Mouse (Mus musculus): ENCODE measurements around the gene Fam107b. TPM values are rescaled to one million over a fixed set of nuclear protein-coding genes. Genes with fewer than 3 reads are reported as not detected.

Fam107b gene
- polyA plus RNA-seq, 1 experiment from 2014 or later: 39.3 TPM

DNA sequence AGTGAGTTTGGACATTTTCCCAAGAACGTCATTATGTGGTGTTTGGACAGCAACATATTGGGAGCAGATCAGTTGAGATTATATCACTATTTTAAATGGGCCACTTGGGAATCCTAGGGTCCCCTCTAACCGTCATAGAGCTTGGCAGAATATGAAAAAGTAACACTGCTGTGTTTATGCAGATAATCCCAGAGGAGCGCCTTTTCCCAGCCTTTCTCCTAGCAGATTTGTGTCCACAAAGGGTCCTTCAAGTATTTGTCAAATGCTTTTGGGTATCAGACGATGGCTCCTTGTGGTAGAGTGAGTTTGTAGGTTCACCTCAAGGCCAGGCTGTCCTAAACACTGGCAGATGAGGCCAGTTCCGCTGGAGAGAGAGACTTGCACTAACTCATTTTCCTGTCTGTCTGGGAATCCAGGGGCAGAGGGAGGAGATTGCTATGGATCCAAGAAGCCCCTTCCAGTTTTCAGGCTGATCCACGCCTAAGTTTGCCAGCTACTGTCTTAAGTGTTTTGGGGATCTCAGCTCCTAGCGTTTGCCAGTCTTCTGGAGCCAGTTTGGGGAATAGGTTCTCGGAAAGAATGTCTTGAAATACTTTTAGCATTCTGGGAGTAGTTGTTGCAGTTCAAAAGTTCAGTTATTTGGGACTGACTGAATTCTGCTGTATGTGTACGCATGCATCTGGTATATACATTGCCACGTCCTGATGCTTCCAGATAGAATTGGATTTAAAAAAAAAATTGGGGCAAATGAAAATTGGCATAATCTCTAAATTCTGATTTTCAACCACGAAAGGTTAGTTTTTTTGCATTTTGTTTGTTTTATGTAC, 195.9 kb downstream of the Fam107b start:
- WGBS: 81% methylated on average over 11 of the region's 11 CpGs
- Histone ChIP-seq H3K27me3 (ENCODE audit: low read depth, poor library complexity, severe bottlenecking) (no peaks in the 10 kb centered on the region), H3K27ac (replicated peaks) (no peak overlapping the region), H3K9me3 (replicated peaks) (no peaks in the 10 kb centered on the region), H3K36me3 (no peaks in the 10 kb centered on the region), H3K4me3 (no peak overlapping the region), H3K4me1 (peaks cover 4% of the 10 kb centered on the region; the same call in 1 of the 2 replicates)
- no peak for DNase-seq (ENCODE audit: low spot score)

DNA sequence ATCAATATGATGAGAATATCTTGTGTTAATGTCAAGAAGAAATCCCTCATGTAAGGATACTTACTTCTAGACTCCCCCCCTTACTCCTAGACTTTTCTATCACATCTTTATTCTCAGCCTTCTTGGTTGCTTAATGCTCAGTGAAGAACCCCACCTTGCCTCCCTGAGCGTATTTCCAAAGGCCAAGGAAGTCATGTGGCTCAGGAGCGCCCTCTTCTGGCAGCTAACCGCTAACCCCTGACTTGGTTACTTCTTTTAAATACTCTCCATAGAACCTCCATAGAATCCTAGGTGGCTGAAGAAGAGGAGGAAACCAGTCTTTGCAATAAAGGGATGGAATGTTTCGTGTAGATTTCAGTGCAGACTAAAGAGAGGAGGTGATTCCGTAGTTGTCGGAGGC, 199.0 kb downstream of the Fam107b start:
- H3K4me1 ChIP-seq: peaks cover 8% of the 10 kb centered on the region; the same call in 1 of the 2 replicates
- H3K27ac ChIP-seq (replicated peaks): no peak overlapping the region
- no peak overlapping the region for H3K4me3 ChIP-seq
- WGBS: 33% methylated on average over 6 of the region's 6 CpGs
- no peaks in the 10 kb centered on the region for H3K27me3 ChIP-seq (ENCODE audit: low read depth, poor library complexity, severe bottlenecking)
- H3K36me3 ChIP-seq: peaks cover 7% of the 10 kb centered on the region; the same call in 1 of the 2 replicates
- H3K9me3 ChIP-seq (replicated peaks): no peaks in the 10 kb centered on the region
- peak; percentile 74 for DNase-seq (ENCODE audit: low spot score)

DNA sequence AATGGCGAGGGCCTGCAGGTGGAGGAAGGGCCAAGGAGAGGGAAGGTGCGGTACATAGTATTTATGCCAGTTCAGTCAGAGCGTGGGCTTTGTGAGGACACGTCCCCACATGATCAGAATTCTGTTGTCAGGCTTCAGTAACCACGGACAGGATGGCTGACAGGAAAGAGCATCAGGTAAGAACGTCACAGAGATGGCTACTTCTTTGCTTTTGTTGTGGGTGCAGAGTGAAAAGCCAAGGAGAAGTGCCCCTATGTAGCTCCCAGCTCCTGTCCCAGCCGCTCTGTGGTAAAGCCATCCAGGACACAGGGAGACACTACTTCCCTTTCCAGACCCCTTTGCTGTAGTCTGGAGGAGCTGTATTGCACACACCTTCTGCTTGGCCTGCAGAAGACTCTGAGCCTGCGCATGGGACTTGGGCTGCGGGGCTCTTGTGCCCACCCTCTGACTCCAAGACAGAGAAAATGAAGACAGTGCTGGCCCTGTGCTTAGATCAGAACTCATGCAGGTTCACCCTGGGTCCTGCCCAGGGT, 199.6 kb downstream of the Fam107b start:
- H3K27me3 ChIP-seq (ENCODE audit: low read depth, poor library complexity, severe bottlenecking): no peaks in the 10 kb centered on the region
- H3K4me1 ChIP-seq: peaks cover 13% of the 10 kb centered on the region
- H3K36me3 ChIP-seq: peaks cover 7% of the 10 kb centered on the region; the same call in 1 of the 2 replicates
- no peak for DNase-seq (ENCODE audit: low spot score)
- no peaks in the 10 kb centered on the region for H3K9me3 ChIP-seq (replicated peaks)
- no peak overlapping the region for H3K4me3 ChIP-seq
- H3K27ac ChIP-seq (replicated peaks): no peak overlapping the region
- WGBS: 87% methylated on average over 9 of the region's 9 CpGs

DNA sequence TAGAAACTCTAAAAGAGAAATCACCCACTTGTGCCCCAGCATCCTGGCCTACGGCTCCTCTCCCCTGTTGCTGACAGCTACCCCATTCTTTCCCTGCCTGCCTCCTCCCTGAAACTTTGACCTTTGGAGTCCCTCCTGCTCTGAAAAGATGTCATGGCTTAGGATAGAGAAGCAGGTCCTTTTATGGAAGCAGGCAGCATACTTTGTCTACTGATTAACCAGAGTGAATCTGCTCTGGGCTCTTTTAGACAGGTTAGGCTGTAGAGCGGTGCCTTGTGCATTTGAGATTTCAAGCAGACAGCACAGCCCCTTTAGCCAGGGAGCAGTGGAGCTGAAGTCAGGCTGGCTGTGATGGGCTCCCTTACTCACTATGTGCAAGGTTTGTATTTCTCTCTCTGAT, 200.1 kb downstream of the Fam107b start:
- Histone ChIP-seq H3K27me3 (ENCODE audit: low read depth, poor library complexity, severe bottlenecking) (no peaks in the 10 kb centered on the region), H3K36me3 (peaks cover 7% of the 10 kb centered on the region; the same call in 1 of the 2 replicates), H3K9me3 (replicated peaks) (no peaks in the 10 kb centered on the region), H3K27ac (replicated peaks) (no peak overlapping the region), H3K4me1 (peaks cover 16% of the 10 kb centered on the region), H3K4me3 (no peak overlapping the region)
- WGBS: 82% methylated on average over 2 of the region's 2 CpGs
- DNase-seq (ENCODE audit: low spot score): no peak

DNA sequence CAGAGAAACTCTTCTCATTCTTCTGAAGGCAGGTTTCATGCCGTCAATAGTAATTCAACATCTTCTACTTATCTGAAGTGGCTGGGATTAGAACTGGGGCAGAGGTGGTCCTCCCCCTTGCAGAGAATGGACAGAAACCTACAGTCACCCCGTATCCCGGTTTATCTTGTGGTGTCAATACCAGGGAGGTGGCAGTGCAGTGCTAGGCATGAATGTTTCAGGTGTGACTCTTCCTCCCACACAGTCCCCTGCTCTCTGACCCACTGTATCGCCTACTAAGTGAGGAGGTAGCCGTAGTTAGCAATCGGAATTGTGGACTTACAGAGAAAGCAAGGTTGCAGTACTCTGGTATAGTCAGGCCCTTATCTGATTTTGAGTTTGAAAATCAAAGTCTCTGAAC, 201.2 kb downstream of the Fam107b start:
- H3K27me3 ChIP-seq (ENCODE audit: low read depth, poor library complexity, severe bottlenecking): no peaks in the 10 kb centered on the region
- H3K36me3 ChIP-seq: peaks cover 7% of the 10 kb centered on the region; the same call in 1 of the 2 replicates
- DNase-seq (ENCODE audit: low spot score): no peak
- H3K4me3 ChIP-seq: no peak overlapping the region
- no peak overlapping the region for H3K27ac ChIP-seq (replicated peaks)
- peaks cover 16% of the 10 kb centered on the region for H3K4me1 ChIP-seq
- WGBS: 91% methylated on average over 6 of the region's 6 CpGs
- no peaks in the 10 kb centered on the region for H3K9me3 ChIP-seq (replicated peaks)

DNA sequence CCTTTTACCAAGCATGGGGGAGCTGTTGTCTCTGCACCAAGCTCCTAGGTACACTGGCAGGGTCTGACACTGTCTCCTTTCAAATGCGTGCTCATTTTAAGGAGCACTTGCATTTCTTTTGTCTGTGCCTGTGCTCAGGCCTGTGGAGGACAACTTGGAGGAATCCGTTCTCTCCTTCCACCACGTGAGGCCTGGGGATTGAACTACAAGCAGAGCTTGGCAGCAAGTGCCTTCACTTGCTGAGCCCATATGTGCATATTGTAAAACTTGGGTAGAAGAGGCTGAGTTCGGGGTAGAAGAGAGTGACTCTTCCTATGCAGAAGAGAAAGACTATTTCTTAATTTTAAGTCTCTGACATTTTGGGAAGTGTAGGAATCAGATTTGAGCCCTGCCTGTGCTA, 202.8 kb downstream of the Fam107b start:
- no peak for DNase-seq (ENCODE audit: low spot score)
- Histone ChIP-seq H3K9me3 (replicated peaks) (no peaks in the 10 kb centered on the region), H3K4me3 (no peak overlapping the region), H3K36me3 (peaks cover 10% of the 10 kb centered on the region; the same call in 1 of the 2 replicates), H3K27me3 (ENCODE audit: low read depth, poor library complexity, severe bottlenecking) (no peaks in the 10 kb centered on the region), H3K4me1 (peaks cover 16% of the 10 kb centered on the region), H3K27ac (replicated peaks) (no peak overlapping the region)
- 68% methylated on average over 4 of the region's 4 CpGs for WGBS

DNA sequence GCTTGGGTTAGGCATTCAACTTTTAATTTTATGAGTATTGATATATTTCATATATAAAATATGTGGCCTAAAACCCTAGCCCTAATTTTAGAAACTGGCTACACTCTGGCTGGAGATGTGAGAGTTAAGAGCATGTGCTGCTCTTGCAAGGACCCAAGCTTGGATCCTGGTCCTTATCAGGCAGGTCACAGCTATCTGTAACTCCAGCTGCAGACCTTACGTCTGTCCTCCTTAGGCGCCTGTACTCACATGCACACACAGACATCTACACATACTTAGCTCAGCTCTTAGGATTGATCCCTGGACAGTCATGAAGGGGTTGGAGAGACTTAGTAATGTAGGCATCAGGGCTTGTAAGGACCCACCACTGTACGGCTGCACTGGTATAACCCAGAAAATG, 205.3 kb downstream of the Fam107b start:
- peaks cover 12% of the 10 kb centered on the region for H3K4me1 ChIP-seq
- WGBS: 97% methylated on average over 3 of the region's 3 CpGs

DNA sequence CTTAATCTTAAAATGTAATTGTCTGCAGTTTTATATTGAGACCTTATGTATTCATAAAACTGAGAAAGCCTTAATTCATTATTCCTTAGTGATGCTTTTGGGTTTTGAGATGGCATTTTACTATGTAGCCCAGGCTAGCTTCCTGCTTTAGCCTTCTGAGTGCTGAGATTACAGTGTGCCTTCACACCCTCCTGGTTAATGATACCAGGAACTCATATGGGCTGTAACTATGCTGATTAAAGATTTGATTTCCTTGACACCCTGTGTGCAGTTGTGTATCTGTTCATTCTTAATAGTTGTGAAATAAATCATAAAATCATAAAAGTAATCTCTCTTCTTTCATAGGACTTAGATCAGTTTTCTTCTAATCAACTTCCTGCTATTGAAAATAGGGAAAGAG, 205.8 kb downstream of the Fam107b start:
- peaks cover 37% of the 10 kb centered on the region for H3K36me3 ChIP-seq
- H3K27me3 ChIP-seq (ENCODE audit: low read depth, poor library complexity, severe bottlenecking): no peaks in the 10 kb centered on the region
- H3K4me1 ChIP-seq: peaks cover 12% of the 10 kb centered on the region
- DNase-seq (ENCODE audit: low spot score): no peak
- no peak overlapping the region for H3K27ac ChIP-seq (replicated peaks)
- no peak overlapping the region for H3K4me3 ChIP-seq
- H3K9me3 ChIP-seq (replicated peaks): no peaks in the 10 kb centered on the region

More for the DNA sequence above, 205.3 kb downstream of the Fam107b start:
- Histone ChIP-seq H3K27me3 (ENCODE audit: low read depth, poor library complexity, severe bottlenecking) (no peaks in the 10 kb centered on the region), H3K27ac (replicated peaks) (no peak overlapping the region), H3K4me3 (no peak overlapping the region), H3K36me3 (peaks cover 32% of the 10 kb centered on the region), H3K9me3 (replicated peaks) (no peaks in the 10 kb centered on the region)
- DNase-seq (ENCODE audit: low spot score): no peak

DNA sequence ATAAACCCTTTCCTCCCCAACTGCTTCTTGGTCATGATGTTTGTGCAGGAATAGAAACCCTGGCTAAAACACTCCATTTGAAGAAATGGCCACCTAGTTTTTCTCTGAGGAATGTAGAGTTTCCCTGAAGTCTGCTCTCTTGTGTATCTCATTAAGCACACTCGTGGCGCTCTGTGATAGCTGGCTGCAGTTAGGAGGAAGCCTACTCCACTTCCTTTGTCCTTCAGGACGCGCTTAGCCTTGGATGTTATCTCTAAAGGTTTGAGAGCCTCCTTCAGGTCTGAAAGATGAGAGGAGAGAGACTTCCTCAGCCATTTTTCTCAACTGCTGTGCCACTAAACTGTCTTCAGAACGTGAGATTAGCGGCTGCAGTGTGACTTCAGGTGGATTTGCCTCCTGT, 207.4 kb downstream of the Fam107b start:
- peaks cover 12% of the 10 kb centered on the region for H3K4me1 ChIP-seq
- 89% methylated on average over 6 of the region's 6 CpGs for WGBS
- no peak overlapping the region for H3K4me3 ChIP-seq
- no peaks in the 10 kb centered on the region for H3K9me3 ChIP-seq (replicated peaks)
- H3K27me3 ChIP-seq (ENCODE audit: low read depth, poor library complexity, severe bottlenecking): no peaks in the 10 kb centered on the region
- DNase-seq (ENCODE audit: low spot score): no peak
- peaks cover 47% of the 10 kb centered on the region for H3K36me3 ChIP-seq
- H3K27ac ChIP-seq (replicated peaks): no peak overlapping the region

DNA sequence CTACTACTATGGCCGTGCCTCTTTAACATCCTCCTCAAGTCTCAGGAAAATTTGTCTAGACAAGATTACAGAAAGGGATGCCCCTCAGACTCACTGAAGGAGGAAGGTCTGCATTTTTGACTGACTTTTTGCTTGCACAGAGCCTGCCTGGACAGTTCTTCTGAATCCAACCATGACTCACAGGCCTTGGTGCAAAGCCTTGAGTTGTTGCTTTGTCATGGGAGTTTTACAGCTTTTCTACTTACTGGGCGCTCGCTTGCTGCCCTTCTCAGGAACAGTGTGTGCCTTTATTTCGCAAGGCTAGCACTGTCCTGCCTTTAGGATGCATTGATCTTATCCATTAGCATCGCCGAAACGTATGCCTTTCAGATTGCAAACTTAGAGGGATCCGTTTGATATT, 215.3 kb downstream of the Fam107b start:
- Histone ChIP-seq H3K27ac (replicated peaks) (no peak overlapping the region), H3K27me3 (ENCODE audit: low read depth, poor library complexity, severe bottlenecking) (no peaks in the 10 kb centered on the region), H3K9me3 (replicated peaks) (no peaks in the 10 kb centered on the region), H3K4me1 (no peaks in the 10 kb centered on the region), H3K36me3 (peaks cover 15% of the 10 kb centered on the region; the same call in 1 of the 2 replicates), H3K4me3 (no peak overlapping the region)
- DNase-seq (ENCODE audit: low spot score): no peak
- WGBS: 93% methylated on average over 8 of the region's 8 CpGs

DNA sequence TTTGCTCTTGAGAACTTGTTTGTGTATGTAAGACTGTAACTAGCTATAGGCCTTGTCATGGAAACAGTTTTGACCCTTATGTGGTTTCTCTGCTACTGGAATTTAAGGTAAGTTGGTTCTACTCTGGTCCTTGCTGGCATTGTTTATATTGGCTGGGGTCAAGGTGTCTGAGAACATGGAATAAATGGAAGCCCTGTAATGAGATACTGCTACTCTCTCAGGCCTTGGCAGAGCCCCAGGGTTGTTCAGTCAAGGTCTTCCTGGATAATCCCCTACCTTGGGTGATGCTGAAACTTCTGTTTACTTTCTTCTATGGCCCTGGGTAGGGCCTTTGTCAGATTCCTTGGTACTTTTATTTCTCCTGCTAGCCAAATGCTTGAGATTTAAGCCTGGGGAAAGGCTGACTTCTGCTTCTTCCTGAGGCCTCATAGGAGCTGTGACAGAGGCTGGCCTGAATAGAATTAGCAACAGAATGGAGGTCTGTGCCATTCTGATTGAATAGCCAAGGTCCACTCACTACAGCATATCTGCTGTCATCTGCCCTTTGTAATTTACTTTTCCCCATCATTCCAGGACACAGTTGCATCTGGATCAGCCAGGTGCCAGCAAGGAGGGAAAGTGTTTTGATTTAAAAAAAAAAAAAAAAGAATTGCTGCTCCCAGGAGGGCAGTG, 217.6 kb downstream of the Fam107b start:
- Histone ChIP-seq H3K36me3 (no peaks in the 10 kb centered on the region), H3K27me3 (ENCODE audit: low read depth, poor library complexity, severe bottlenecking) (no peaks in the 10 kb centered on the region), H3K9me3 (replicated peaks) (no peaks in the 10 kb centered on the region), H3K4me1 (no peaks in the 10 kb centered on the region), H3K4me3 (no peak overlapping the region), H3K27ac (replicated peaks) (no peak overlapping the region)
- no peak for DNase-seq (ENCODE audit: low spot score)

DNA sequence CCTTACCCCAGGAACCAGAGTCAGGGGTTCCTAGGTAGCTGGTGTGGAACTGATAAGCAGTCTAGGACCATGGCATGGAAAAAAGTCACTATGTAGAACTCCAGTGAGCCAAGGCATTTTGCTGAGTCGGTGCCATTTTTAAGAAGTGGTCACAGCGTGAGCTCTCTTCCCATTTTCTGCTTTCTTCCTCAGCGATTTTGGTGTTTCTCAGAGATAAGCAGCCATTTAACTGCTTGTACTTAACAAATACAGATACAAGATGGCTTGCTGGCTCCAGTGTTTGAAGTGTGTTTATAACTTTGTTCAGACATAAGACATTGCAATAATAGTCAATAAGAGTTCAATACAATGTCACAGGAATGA, 218.1 kb downstream of the Fam107b start:
- Histone ChIP-seq H3K27me3 (ENCODE audit: low read depth, poor library complexity, severe bottlenecking) (no peaks in the 10 kb centered on the region), H3K36me3 (no peaks in the 10 kb centered on the region), H3K9me3 (replicated peaks) (no peaks in the 10 kb centered on the region), H3K4me1 (no peaks in the 10 kb centered on the region), H3K27ac (replicated peaks) (no peak overlapping the region), H3K4me3 (no peak overlapping the region)
- no peak for DNase-seq (ENCODE audit: low spot score)
- 81% methylated on average over 3 of the region's 3 CpGs for WGBS

DNA sequence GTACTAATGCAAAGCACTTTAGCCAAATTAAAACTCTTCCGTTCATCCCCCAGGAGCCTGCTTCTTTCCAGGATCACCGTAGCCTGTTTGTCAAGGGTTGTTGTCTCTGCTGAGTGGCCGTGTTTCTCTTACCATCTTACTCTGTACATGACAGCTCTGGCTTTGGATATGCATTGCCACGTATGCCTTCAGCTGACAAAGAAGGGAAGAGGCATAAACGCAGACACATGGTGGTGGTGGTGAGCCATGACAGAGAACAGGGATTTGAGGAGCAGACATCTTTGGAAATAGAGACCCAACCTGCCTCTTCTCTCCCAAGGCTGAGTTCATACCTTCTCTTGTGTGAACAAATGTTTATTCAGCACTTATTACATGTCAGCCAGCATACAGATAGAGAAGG, 226.3 kb downstream of the Fam107b start:
- WGBS: 84% methylated on average over 5 of the region's 5 CpGs
- H3K9me3 ChIP-seq (replicated peaks): no peaks in the 10 kb centered on the region
- H3K27me3 ChIP-seq (ENCODE audit: low read depth, poor library complexity, severe bottlenecking): peaks cover 6% of the 10 kb centered on the region; the same call in 1 of the 2 replicates
- no peak for DNase-seq (ENCODE audit: low spot score)
- no peak overlapping the region for H3K4me3 ChIP-seq
- no peak overlapping the region for H3K27ac ChIP-seq (replicated peaks)
- H3K36me3 ChIP-seq: no peaks in the 10 kb centered on the region
- peaks cover 4% of the 10 kb centered on the region for H3K4me1 ChIP-seq
